Mouse (Mus musculus) midbrain, embryonic 16.5 days (tissue): ENCODE measurements around the gene Tmem240. TPM values are rescaled to one million over a fixed set of nuclear protein-coding genes. Genes with fewer than 3 reads are reported as not detected.

Source experiments
- ATAC-seq: fragments of 200-750 bp; cut with Nextera tagmentation; 2 replicates; pipeline ENCODE4 v1.8.0; 2017; ENCODE audit warnings: moderate TSS enrichment
- H3K27ac ChIP-seq: fragments of 300-500 bp; sonication (generic); 2 replicates; pipeline ENCODE4 v1.5.1; 2014; ENCODE audit warnings: mild to moderate bottlenecking, low read length, mixed read lengths
- H3K27me3 ChIP-seq: fragments of 300-500 bp; sonication (generic); 2 replicates; pipeline ENCODE4 v1.6.1; 2014; ENCODE audit warnings: low read depth, low read length, mixed read lengths; ENCODE audit not compliant: control insufficient read depth, insufficient read depth
- H3K36me3 ChIP-seq: fragments of 300-500 bp; sonication (generic); 2 replicates; pipeline ENCODE4 v1.6.1; 2014; ENCODE audit warnings: mild to moderate bottlenecking, low read length, moderate library complexity, mixed read lengths; ENCODE audit not compliant: control insufficient read depth, insufficient read depth
- H3K4me1 ChIP-seq: fragments of 300-500 bp; sonication (generic); 2 replicates; pipeline ENCODE4 v1.6.1; 2014; ENCODE audit warnings: mild to moderate bottlenecking, low read length, mixed read lengths; ENCODE audit not compliant: control insufficient read depth, insufficient read depth
- H3K4me2 ChIP-seq: fragments of 300-500 bp; sonication (generic); 2 replicates; pipeline ENCODE4 v1.6.1; 2014; ENCODE audit warnings: mild to moderate bottlenecking, low read length, mixed read lengths
- H3K4me3 ChIP-seq: fragments of 300-500 bp; sonication (generic); 2 replicates; pipeline ENCODE4 v1.5.1; 2014; ENCODE audit warnings: low read depth, mild to moderate bottlenecking, low read length, moderate library complexity, mixed read lengths
- H3K9ac ChIP-seq: fragments of 300-500 bp; sonication (generic); 2 replicates; pipeline ENCODE4 v1.6.1; 2014; ENCODE audit warnings: low read depth, low read length, mixed read lengths
- H3K9me3 ChIP-seq: fragments of 300-500 bp; sonication (generic); replicated peaks from 2 replicates; pipeline ENCODE4 v1.6.1; 2014; ENCODE audit warnings: mild to moderate bottlenecking, low read length, mixed read lengths; ENCODE audit not compliant: control insufficient read depth, poor library complexity, severe bottlenecking
- WGBS: fragments of 180-500 bp; shearing (Covaris S2); extraction: QIAGEN DNeasy Blood & Tissue Kit; methylation state at CpG from one replicate; pipeline ENCODE4 v1.1.7; 2014; 5-methylcytosine and 5-hydroxymethylcytosine counted together
- polyA plus RNA-seq: library from polyadenylated mRNA; unstranded; fragments of >200 nt; fragmentation: Nextera tagmentation; extraction: Ambion mirVana; gene quantifications from 2 replicates; pipeline ENCODE4 v1.2.1, GENCODE M21; 2015

The Tmem240 gene
- polyA plus RNA-seq, 1 experiment from 2014 or later: 25.3 TPM

DNA sequence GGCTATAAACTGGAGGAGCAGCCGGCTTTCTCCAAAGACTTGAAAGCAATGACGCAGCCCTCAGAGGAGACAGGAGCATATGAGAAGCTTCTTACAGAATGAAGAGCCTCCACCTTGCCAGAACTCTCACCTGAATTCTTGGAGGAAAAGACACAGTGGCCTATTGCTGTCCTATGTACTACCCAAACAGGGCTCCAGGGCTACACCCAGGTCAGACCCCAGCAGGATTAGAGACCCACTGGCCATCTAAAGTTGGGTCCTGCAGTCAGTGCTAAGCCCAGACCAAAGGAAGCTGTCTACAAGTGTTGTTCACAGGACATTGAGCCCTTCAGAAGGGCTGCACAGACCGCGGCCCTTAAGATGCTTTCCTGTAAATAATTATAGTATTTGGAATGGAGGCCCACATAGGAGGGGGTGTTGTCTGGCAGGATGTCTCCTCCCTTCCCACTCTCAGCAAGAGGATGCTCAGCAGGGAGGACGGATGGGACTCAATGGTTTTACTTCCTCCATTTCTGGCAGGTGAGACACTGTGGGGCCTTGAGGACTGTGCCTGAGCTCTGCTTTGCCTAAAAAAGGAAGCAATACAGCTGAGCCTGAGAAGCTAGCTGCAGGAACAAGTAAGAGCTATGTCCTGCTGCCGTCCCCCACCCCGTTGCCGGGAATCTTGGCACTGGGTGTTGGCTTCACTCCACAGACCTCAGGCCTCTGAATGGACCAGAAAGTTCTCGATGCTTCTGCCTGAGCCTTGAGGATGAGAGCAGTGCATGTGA lies 40.6 kb downstream of the Tmem240 start:
- WGBS: 56% methylated on average over 9 of the region's 9 CpGs
- Histone ChIP-seq H3K27me3 (peaks cover 4% of the 10 kb centered on the region), H3K4me3 (peak overlapping the region; percentile 46), H3K27ac (peak overlapping the region; percentile 77), H3K4me2 (peak overlapping the region; percentile 80), H3K36me3 (no peaks in the 10 kb centered on the region), H3K9me3 (no peaks in the 10 kb centered on the region), H3K9ac (peak overlapping the region; percentile 66), H3K4me1 (peaks cover 15% of the 10 kb centered on the region)
- peak; percentile 6 for ATAC-seq

DNA sequence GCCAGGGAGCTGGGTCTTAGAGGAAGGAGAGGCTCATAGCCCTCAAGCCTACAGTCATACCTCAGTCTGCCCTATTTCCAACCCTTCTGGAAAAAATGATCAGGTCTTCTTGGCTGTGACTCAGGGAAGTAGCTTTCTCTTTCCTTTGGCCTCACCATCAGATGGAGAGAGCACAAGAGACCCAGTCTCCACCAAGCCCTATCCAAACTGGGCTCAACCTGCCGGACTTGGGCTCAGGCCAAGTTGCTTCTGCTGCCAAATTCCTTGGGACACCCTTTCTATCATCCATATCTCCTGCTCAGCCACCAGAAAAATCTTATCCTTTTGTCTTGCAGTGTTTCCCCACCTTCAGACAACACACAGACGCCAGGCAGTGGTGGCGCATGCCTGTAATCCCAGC lies 41.3 kb downstream of the Tmem240 start:
- H3K9me3 ChIP-seq: no peaks in the 10 kb centered on the region
- peaks cover 11% of the 10 kb centered on the region for H3K4me1 ChIP-seq
- 79% methylated on average over 3 of the region's 3 CpGs for WGBS
- H3K27me3 ChIP-seq: peaks cover 4% of the 10 kb centered on the region
- H3K4me3 ChIP-seq: no peak overlapping the region
- H3K4me2 ChIP-seq: no peak overlapping the region
- no peak for ATAC-seq
- no peak overlapping the region for H3K9ac ChIP-seq
- no peaks in the 10 kb centered on the region for H3K36me3 ChIP-seq
- H3K27ac ChIP-seq: peak overlapping the region; percentile 23

GRCm38 (mm10) chr4:155776704-155777335 lies 42.2 kb downstream of the Tmem240 start:
- H3K27ac ChIP-seq: no peak overlapping the region
- WGBS: 34% methylated on average over 2 of the region's 2 CpGs
- H3K27me3 ChIP-seq: peaks cover 4% of the 10 kb centered on the region

DNA sequence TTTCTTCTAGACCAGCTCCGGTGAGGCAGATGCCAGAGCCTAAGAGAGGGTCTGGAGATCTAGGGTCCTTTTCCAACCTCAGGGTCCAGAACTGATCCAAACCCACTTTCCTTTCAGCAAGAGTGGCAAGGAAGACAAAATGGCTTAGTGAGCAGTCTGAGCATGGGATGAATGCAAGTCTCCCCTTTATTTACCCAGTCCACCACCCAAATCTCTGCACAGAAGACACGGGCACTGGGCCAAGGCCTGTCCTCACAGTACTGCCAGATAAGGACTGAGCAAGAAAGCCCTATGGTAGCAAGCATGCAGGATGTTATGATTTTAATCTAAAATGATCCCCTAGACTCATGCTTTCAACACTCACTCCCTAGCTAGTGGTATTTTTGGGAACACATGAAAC lies 43.2 kb downstream of the Tmem240 start:
- Histone ChIP-seq H3K36me3 (no peaks in the 10 kb centered on the region), H3K4me1 (peaks cover 12% of the 10 kb centered on the region), H3K9me3 (no peaks in the 10 kb centered on the region), H3K9ac (no peak overlapping the region), H3K4me3 (no peak overlapping the region), H3K27me3 (peaks cover 4% of the 10 kb centered on the region), H3K27ac (no peak overlapping the region), H3K4me2 (no peak overlapping the region)
- ATAC-seq: no peak
- 74% methylated on average over 2 of the region's 2 CpGs for WGBS

More at GRCm38 (mm10) chr4:155776704-155777335, 42.2 kb downstream of the Tmem240 start:
- Histone ChIP-seq H3K4me1 (peaks cover 11% of the 10 kb centered on the region), H3K9me3 (no peaks in the 10 kb centered on the region), H3K36me3 (no peaks in the 10 kb centered on the region), H3K4me3 (no peak overlapping the region), H3K4me2 (no peak overlapping the region), H3K9ac (no peak overlapping the region)
- no peak for ATAC-seq

DNA sequence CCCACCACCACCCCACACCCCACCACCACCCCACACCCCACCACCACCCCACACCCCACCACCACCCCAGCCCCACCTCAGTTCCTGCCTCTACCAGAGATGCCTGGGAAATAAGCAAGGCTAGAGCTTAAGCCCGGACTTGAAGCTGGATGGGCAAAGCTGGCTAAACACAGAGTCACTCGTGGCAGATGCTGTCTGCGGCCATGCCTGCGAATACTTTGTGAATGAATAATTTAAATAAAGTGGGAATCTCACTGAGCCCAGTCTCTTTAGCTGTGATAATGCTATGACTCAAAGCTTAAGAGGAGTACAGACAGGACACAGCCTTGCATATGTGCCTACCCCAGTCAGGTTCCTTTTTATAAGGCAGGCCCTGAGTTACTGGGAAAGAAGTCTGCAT lies 44.9 kb downstream of the Tmem240 start:
- H3K9ac ChIP-seq: no peak overlapping the region
- no peaks in the 10 kb centered on the region for H3K27me3 ChIP-seq
- no peak for ATAC-seq
- WGBS: 80% methylated on average over 4 of the region's 4 CpGs
- H3K4me3 ChIP-seq: no peak overlapping the region
- H3K27ac ChIP-seq: no peak overlapping the region
- H3K4me1 ChIP-seq: peaks cover 16% of the 10 kb centered on the region
- H3K9me3 ChIP-seq: no peaks in the 10 kb centered on the region
- H3K36me3 ChIP-seq: no peaks in the 10 kb centered on the region
- H3K4me2 ChIP-seq: no peak overlapping the region

DNA sequence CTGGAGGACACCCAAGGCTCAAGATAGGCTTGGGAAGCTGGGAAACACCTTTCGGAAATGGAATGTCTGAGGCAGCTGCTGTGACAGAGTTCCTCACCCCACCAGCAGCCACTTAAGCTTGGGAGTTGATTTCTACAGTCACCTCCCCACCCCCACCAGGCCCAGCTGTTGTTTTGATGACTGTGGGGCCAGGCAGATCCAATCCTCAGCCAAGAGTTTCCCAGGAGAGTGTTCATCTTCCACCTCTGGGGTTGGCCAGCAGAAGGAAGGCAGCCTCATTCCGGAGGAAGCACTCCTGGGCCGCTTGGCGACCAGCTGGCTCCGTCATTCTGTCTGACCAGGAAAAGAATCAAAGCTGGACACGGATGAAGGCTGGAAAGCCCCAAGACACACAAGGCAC lies 46.3 kb downstream of the Tmem240 start:
- 38% methylated on average over 6 of the region's 6 CpGs for WGBS
- peaks cover 19% of the 10 kb centered on the region for H3K4me1 ChIP-seq
- H3K27ac ChIP-seq: no peak overlapping the region
- H3K9me3 ChIP-seq: no peaks in the 10 kb centered on the region
- no peak overlapping the region for H3K4me2 ChIP-seq
- H3K9ac ChIP-seq: no peak overlapping the region
- H3K27me3 ChIP-seq: no peaks in the 10 kb centered on the region
- ATAC-seq: no peak
- H3K4me3 ChIP-seq: no peak overlapping the region
- no peaks in the 10 kb centered on the region for H3K36me3 ChIP-seq

- Histone ChIP-seq H3K4me3 (peak overlapping the region; percentile 60), H3K36me3 (no peaks in the 10 kb centered on the region), H3K27me3 (no peaks in the 10 kb centered on the region), H3K4me2 (peak overlapping the region; percentile 75), H3K4me1 (peaks cover 19% of the 10 kb centered on the region), H3K27ac (peak overlapping the region; percentile 89), H3K9me3 (no peaks in the 10 kb centered on the region), H3K9ac (peak overlapping the region; percentile 94)
- 37% methylated on average over 16 of the region's 16 CpGs for WGBS
- ATAC-seq: no peak
Observed at GRCm38 (mm10) chr4:155783486-155784080, 49.0 kb downstream of the Tmem240 start.

GRCm38 (mm10) chr4:155784081-155784701 lies 49.6 kb downstream of the Tmem240 start:
- peak overlapping the region; percentile 75 for H3K4me2 ChIP-seq
- H3K27me3 ChIP-seq: no peaks in the 10 kb centered on the region
- H3K36me3 ChIP-seq: no peaks in the 10 kb centered on the region
- H3K9me3 ChIP-seq: no peaks in the 10 kb centered on the region
- ATAC-seq: peak; percentile 92
- peak overlapping the region; percentile 89 for H3K27ac ChIP-seq
- peak overlapping the region; percentile 60 for H3K4me3 ChIP-seq
- H3K9ac ChIP-seq: peak overlapping the region; percentile 94
- under 1% methylated on average over 51 of the region's 52 CpGs for WGBS
- H3K4me1 ChIP-seq: peaks cover 19% of the 10 kb centered on the region
